Mouse (Mus musculus) heart, embryonic 11.5 days (tissue): ENCODE data around the gene C130026I21Rik. TPM values are rescaled to one million over a fixed set of nuclear protein-coding genes. Genes with fewer than 3 reads are reported as not detected.
"Not testable (repeated sequence)": the region's sequence is repeated elsewhere in the genome, so short reads cannot be mapped to it uniquely, and the experiment has no call there.

Experiments
- ATAC-seq: fragments of 200-750 bp; cut with Nextera tagmentation; replicated peaks from 2 replicates; pipeline ENCODE4 v1.8.0; 2017; ENCODE audit warnings: moderate library complexity; ENCODE audit not compliant: insufficient number of reproducible peaks, low FRiP score, low TSS enrichment
- H3K27ac ChIP-seq: fragments of 300-500 bp; sonication (generic); 2 replicates; pipeline ENCODE4 v1.5.1; 2014; ENCODE audit warnings: mild to moderate bottlenecking, low read depth, low read length
- H3K27me3 ChIP-seq: fragments of 300-500 bp; sonication (generic); 2 replicates; pipeline ENCODE4 v1.6.1; 2014; ENCODE audit warnings: mild to moderate bottlenecking, low read length, mixed read lengths; ENCODE audit not compliant: control insufficient read depth, insufficient read depth
- H3K36me3 ChIP-seq: fragments of 300-500 bp; sonication (generic); 2 replicates; pipeline ENCODE4 v1.6.1; 2014; ENCODE audit warnings: mild to moderate bottlenecking, low read length, moderate library complexity, mixed read lengths; ENCODE audit not compliant: control insufficient read depth, insufficient read depth
- H3K4me1 ChIP-seq: fragments of 300-500 bp; sonication (generic); 2 replicates; pipeline ENCODE4 v1.6.1; 2014; ENCODE audit warnings: low read length; ENCODE audit not compliant: control insufficient read depth, insufficient read depth
- H3K4me2 ChIP-seq: fragments of 300-500 bp; sonication (generic); 2 replicates; pipeline ENCODE4 v1.6.1; 2014; ENCODE audit warnings: mild to moderate bottlenecking, moderate library complexity
- H3K4me3 ChIP-seq: fragments of 300-500 bp; sonication (generic); 2 replicates; pipeline ENCODE4 v1.5.1; 2014; ENCODE audit warnings: low read depth, low read length
- H3K9ac ChIP-seq: fragments of 300-500 bp; sonication (generic); 2 replicates; pipeline ENCODE4 v1.6.1; 2014; ENCODE audit warnings: mild to moderate bottlenecking, low read depth, low read length, moderate library complexity
- H3K9me3 ChIP-seq: fragments of 300-500 bp; sonication (generic); replicated peaks from 2 replicates; pipeline ENCODE4 v1.6.1; 2016; ENCODE audit warnings: low read length; ENCODE audit not compliant: control insufficient read depth
- WGBS: fragments of 180-500 bp; shearing (Covaris S2); extraction: QIAGEN DNeasy Blood & Tissue Kit; methylation state at CpG from one replicate; pipeline ENCODE4 v1.1.7; 2014; ENCODE audit not compliant: insufficient replicate concordance; 5-methylcytosine and 5-hydroxymethylcytosine counted together
- polyA plus RNA-seq: library from polyadenylated mRNA; unstranded; fragments of >200 nt; fragmentation: Nextera tagmentation; extraction: Ambion mirVana; gene quantifications from 2 replicates; pipeline ENCODE4 v1.2.1, GENCODE M21; 2014

C130026I21Rik gene
- polyA plus RNA-seq, 1 experiment from 2014 or later, result not detected

DNA sequence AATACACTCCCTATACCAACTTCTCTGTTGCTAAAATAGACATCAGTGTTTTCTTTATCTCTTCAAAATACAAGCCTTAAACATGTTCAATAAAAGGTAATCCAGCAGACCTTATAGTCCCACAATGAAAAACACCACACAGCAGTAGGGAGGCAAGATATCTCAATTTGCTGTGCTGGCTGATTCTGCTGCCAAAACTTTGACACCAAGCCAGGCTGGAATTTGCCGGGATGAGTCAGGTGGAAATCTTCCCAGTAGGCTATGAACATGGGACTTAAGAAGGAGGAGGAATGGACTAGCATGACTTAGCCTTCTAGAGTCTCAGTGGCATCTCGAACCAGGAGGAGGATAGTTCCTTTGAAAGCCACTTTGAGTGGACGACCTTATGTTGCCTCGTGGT is 91.4 kb downstream of the C130026I21Rik start:
- not testable (repeated sequence) for H3K4me1 ChIP-seq, H3K36me3 ChIP-seq, H3K4me2 ChIP-seq, H3K4me3 ChIP-seq, ATAC-seq, H3K27ac ChIP-seq, H3K27me3 ChIP-seq, H3K9ac ChIP-seq, H3K9me3 ChIP-seq
- 84% methylated on average over 4 of the region's 4 CpGs for WGBS

DNA sequence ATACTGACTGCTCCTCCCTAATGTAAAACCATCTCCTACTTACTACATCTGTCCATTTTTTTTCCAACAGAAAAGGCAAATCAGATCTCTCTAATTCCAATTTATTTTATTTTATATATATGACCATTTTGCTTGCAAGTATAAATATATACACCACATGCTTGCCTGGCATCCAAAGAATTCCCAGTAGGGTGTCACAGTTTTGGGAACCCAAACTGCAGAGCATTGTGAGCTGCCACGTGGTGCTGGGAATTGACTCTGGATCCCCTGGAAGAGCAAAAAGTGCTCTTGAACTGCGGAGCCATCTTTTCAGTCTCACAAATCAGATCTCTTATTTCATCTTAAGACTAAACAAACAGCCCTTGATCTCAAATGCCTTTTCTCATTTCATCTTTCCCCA is 107.5 kb downstream of the C130026I21Rik start:
- not testable (repeated sequence) for H3K9ac ChIP-seq, H3K9me3 ChIP-seq, H3K4me3 ChIP-seq, H3K36me3 ChIP-seq, H3K4me2 ChIP-seq, H3K27ac ChIP-seq, H3K27me3 ChIP-seq, H3K4me1 ChIP-seq, ATAC-seq
- 33% methylated on average over 1 of the region's 2 CpGs for WGBS

DNA sequence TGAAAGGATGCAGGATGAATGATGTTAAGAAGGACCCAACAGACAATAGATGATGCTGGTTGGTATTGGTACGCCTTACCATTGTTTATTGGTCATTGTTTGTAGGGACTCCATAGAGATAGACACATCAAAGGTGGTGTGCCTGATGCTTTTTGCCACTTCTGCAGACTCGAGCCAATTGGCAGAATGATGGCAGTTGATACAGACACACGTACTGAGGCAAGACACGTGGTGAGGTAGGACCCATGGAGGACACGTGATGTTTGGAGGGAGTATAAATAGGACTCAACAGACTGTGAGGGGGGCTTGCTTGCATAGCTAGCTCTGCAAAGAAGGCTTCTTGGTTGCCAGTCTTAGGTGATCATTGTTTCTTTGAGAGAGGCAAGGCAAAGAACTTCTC is 115.2 kb downstream of the C130026I21Rik start:
- not testable (repeated sequence) for H3K4me1 ChIP-seq, H3K27ac ChIP-seq, H3K27me3 ChIP-seq, H3K36me3 ChIP-seq, H3K9ac ChIP-seq, H3K4me3 ChIP-seq, ATAC-seq, H3K9me3 ChIP-seq, H3K4me2 ChIP-seq
- WGBS, result 60% methylated on average over 4 of the region's 5 CpGs

DNA sequence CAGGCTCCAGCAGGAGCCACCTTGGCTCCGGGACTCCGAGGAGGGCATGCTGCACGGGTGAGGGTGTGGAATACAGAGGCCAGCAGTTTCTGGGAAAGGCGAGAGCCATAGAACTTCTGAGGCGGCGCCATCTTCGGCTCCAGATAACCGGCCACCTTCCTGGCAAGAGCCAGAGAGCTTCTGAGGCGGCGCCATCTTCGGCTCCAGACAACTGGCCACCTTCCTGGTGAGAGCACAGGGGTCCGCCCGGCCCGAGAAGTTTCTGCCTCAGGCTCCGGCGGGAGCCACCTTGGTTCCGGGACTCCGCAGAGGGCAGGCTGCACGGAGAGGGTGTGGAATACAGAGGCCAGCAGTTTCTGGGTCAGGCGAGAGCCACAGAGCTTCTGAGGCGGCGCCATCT is 136.7 kb downstream of the C130026I21Rik start:
- 89% methylated on average over 21 of the region's 22 CpGs for WGBS
- ATAC-seq, H3K4me3 ChIP-seq, H3K9me3 ChIP-seq, H3K4me1 ChIP-seq, H3K4me2 ChIP-seq, H3K27ac ChIP-seq, H3K9ac ChIP-seq, H3K36me3 ChIP-seq, H3K27me3 ChIP-seq: not testable (repeated sequence)

DNA sequence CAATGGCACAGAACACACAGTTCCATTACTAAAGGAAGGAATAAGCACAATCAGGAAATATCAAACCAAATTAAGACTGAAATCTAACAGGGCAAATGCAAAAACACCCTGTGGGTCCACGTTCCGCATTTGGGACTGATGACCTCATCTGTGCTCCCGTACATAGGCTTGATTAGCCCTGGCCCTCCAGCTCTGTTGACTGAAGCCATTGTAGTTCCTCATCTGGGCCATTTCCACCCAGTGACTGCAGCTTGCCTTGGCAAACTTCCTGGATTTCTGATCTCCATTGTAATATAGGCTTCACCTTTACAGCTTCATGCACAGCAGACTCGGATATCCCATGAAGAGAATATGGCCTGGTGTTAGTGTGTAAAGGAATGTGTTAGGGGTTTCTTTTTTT is 148.5 kb downstream of the C130026I21Rik start:
- H3K4me1 ChIP-seq, H3K4me3 ChIP-seq, H3K27ac ChIP-seq, H3K27me3 ChIP-seq, H3K36me3 ChIP-seq, ATAC-seq, H3K9ac ChIP-seq, H3K9me3 ChIP-seq, H3K4me2 ChIP-seq: not testable (repeated sequence)
- 79% methylated on average over 4 of the region's 4 CpGs for WGBS

DNA sequence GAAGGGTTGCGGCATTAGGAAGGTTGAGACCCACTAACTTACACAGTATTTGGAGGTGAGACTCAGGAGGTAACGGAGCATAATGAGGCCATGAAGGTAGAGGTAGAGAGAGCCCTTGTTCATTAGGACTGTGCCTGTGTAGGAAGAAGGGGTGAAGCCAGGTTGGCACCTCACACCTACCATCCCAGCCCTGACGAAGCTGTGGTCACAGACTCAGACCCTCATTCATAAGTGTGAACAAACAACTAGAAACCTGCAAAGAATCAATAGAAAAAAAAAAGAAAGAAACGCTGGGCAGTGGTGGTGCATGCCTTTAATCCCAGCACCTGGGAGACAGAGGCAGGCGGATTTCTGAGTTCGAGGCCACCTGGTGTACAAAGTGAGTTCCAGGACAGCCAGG is 152.0 kb downstream of the C130026I21Rik start:
- H3K9me3 ChIP-seq, H3K4me3 ChIP-seq, H3K9ac ChIP-seq, H3K27ac ChIP-seq, H3K27me3 ChIP-seq, H3K4me1 ChIP-seq, ATAC-seq, H3K36me3 ChIP-seq, H3K4me2 ChIP-seq: not testable (repeated sequence)
- 74% methylated on average over 5 of the region's 6 CpGs for WGBS

DNA sequence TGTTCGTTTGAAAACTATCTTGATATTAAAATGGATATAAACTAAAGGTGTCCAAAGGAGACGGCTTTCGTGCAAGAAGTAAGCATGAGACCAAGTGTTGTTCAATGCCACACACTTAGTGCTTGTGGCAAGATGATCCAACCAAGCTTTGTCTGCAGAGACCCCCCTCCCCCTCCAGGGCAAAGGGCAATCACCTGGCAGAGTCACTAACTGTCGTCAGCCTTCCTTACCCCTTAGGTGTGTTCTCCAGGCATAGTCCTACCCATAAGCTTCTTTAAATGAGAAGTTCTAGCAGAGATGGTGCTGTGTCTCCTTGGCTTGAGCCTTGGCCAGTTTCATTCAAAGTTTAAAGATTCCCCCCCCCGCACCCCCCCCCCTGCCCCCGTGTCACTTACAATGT is 152.8 kb downstream of the C130026I21Rik start:
- not testable (repeated sequence) for H3K4me1 ChIP-seq, H3K27me3 ChIP-seq, H3K9ac ChIP-seq, H3K27ac ChIP-seq, ATAC-seq, H3K4me3 ChIP-seq, H3K36me3 ChIP-seq, H3K4me2 ChIP-seq, H3K9me3 ChIP-seq
- WGBS, result 49% methylated on average over 4 of the region's 6 CpGs

DNA sequence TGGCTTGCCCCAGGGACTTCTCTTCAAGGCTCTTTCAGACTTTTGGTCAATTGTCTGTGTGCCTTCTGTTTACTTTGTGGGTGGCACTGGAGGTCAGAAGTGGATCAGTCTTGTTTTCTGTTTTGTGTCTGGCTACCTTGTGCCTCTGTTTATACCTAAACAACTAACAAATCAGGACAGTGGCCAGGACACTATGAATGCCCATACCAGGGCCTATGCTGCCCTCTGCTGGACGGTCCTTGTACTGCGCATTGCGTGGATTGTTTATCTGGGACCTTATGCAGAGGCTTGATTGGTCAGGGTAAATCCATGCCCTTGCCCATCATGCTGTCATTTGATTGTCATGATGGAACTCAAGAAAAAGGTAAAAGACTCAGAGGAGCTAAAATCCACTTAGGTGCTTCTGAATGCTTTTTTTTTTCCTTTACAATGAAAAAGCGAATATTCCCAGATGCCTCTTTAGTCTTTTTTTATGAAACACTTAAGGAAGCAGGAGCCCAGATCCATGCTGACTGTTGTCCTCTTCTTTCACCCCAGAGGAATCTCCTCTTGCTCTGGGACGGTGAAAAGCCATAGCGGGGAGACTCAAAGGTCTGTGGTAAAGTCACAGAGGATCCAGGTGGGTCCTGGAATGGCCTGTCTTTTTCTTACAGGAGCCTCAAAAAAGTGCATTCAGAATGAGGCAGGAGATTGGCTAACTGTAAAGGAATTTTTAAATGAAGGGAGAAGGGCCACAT is 155.5 kb downstream of the C130026I21Rik start:
- H3K4me2 ChIP-seq, H3K4me1 ChIP-seq, H3K27me3 ChIP-seq, H3K4me3 ChIP-seq, H3K9me3 ChIP-seq, ATAC-seq, H3K36me3 ChIP-seq, H3K27ac ChIP-seq, H3K9ac ChIP-seq: not testable (repeated sequence)
- 50% methylated on average over 6 of the region's 6 CpGs for WGBS

DNA sequence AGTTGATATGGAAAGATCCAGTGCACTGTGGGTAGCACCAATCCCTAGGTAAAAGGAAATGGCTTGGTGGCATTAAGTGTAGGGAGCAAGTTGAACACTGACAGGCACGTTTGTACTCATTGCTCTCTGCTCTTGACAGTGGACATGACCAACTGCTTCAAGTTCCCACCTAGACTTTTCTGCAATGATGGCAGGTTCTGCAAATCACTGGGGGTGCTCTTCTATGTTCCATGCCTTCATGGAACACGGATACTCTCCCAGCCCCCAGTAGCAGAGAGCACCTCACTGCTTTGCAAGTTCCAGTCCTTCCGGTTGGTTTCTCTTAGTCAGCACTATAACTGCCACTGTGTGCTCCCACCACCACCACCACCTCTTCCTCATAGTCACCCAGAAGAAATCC is 156.3 kb downstream of the C130026I21Rik start:
- not testable (repeated sequence) for H3K36me3 ChIP-seq, H3K4me2 ChIP-seq, H3K9me3 ChIP-seq, H3K27ac ChIP-seq, H3K9ac ChIP-seq, H3K27me3 ChIP-seq, H3K4me1 ChIP-seq, H3K4me3 ChIP-seq
- 68% methylated on average over 3 of the region's 3 CpGs for WGBS
- 0 out of 2 replicates have a peak, but pooled peaks have one; percentile 31 for ATAC-seq
